Mouse (Mus musculus) cerebellum, adult 8-10 months (tissue): ENCODE results near the gene Cdsn.

Experiments
- DNase-seq: peaks from one replicate; pipeline ENCODE4 v3.0.0; 2022

Gene Cdsn

GRCm38 (mm10) chr17:35537421-35537820, 14.5 kb upstream of the Cdsn start:
- DNase-seq, result no peak

GRCm38 (mm10) chr17:35538476-35538875, 13.5 kb upstream of the Cdsn start:
- DNase-seq, result no peak

GRCm38 (mm10) chr17:35539540-35539939, 12.4 kb upstream of the Cdsn start:
- no peak for DNase-seq

- no peak for DNase-seq
These were observed 9.0 kb upstream of the Cdsn start for GRCm38 (mm10) chr17:35542761-35543411.

- no peak for DNase-seq
These were observed 8.5 kb upstream of the Cdsn start for GRCm38 (mm10) chr17:35543412-35543861.

- DNase-seq, result no peak
These were observed 7.9 kb upstream of the Cdsn start for GRCm38 (mm10) chr17:35544001-35544400.

GRCm38 (mm10) chr17:35544680-35545079, 7.2 kb upstream of the Cdsn start:
- DNase-seq, result peak; percentile 62

- DNase-seq, result no peak
These were observed 4.5 kb upstream of the Cdsn start for GRCm38 (mm10) chr17:35547465-35547864.

- no peak for DNase-seq
These were observed 3.3 kb upstream of the Cdsn start for GRCm38 (mm10) chr17:35548636-35549035.

- peak; percentile 78 for DNase-seq
These were observed 2.3 kb upstream of the Cdsn start for GRCm38 (mm10) chr17:35549437-35550142.

- no peak for DNase-seq
These were observed 1.8 kb upstream of the Cdsn start for GRCm38 (mm10) chr17:35550143-35550494.

GRCm38 (mm10) chr17:35550871-35551270, 1.1 kb upstream of the Cdsn start:
- DNase-seq, result no peak

GRCm38 (mm10) chr17:35554321-35554720, 2.4 kb downstream of the Cdsn start:
- no peak for DNase-seq

- DNase-seq, result no peak
These were observed 3.0 kb downstream of the Cdsn start for GRCm38 (mm10) chr17:35554761-35555397.

GRCm38 (mm10) chr17:35556186-35556765, 4.3 kb downstream of the Cdsn start:
- no peak for DNase-seq

GRCm38 (mm10) chr17:35556812-35557211, 4.9 kb downstream of the Cdsn start:
- DNase-seq, result no peak

GRCm38 (mm10) chr17:35557351-35557750, 5.4 kb downstream of the Cdsn start:
- DNase-seq, result no peak

- no peak for DNase-seq
These were observed 6.3 kb downstream of the Cdsn start for GRCm38 (mm10) chr17:35558216-35558615.

GRCm38 (mm10) chr17:35567150-35567549, 15.2 kb downstream of the Cdsn start, which contains the start of gene 2300002M23Rik:
2300002M23Rik (plus strand) TSS chr17:35567450.
- no peak for DNase-seq

- no peak for DNase-seq
These were observed 15.8 kb downstream of the Cdsn start for GRCm38 (mm10) chr17:35567767-35568166.

GRCm38 (mm10) chr17:35569091-35569944, 17.4 kb downstream of the Cdsn start:
- DNase-seq, result no peak

GRCm38 (mm10) chr17:35570836-35571235, 18.9 kb downstream of the Cdsn start:
- no peak for DNase-seq

GRCm38 (mm10) chr17:35571477-35571876, 19.5 kb downstream of the Cdsn start:
- DNase-seq, result no peak
